Mouse (Mus musculus): ENCODE results near the gene Folr2.

DNA sequence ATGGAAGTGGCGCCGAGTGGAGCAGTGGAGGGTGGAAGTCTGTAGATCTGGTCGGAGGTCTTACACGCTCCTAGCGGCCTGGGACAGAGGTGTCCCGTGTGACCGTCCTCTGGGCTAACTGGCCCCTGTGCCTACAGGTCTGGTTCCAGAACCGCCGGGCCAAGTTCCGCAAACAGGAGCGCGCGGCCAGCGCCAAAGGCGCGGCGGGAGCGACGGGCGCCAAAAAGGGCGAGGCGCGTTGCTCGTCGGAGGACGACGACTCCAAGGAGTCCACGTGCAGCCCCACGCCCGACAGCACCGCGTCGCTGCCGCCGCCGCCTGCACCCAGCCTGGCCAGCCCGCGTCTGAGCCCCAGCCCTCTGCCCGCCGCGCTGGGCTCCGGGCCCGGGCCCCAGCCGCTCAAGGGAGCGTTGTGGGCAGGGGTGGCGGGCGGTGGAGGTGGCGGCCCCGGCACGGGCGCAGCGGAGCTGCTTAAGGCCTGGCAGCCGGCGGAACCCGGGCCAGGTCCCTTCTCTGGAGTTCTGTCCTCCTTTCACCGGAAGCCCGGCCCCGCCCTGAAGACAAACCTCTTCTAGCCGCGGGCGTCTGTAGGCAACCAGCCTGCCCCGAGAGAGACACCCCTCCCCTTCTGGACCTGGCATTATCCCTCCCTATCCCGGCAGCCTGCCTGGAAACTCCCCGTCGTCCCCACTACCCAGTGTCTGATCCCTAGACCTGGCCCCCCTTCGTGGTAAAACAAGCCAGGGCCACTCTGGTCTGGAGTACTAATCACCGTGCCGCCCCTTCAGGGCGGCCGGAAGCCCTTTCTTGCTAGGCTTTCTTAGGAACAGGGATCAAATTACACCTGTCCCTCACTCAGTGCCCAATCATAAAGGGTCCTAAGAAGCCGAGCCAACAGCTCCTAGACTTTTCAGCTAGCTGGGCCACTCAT lies 35.2 kb downstream of the Folr2 start:
- TF ChIP-seq POLR2A (IDR thresholded peaks at IDR 0.05; ENCODE audit: extremely low read depth, insufficient read depth, low read length) (no peak), CTCF (IDR thresholded peaks at IDR 0.05; ENCODE audit: extremely low read depth, insufficient read depth, low read length) (no peak)

Measured in cortical plate, adult 2 months (tissue).